Mouse (Mus musculus): ENCODE measurements around the gene Nav2. TPM values are rescaled to one million over a fixed set of nuclear protein-coding genes. Genes with fewer than 3 reads are reported as not detected.

Gene Nav2
- polyA plus RNA-seq, 1 experiment from 2014 or later, result 12.4 TPM

DNA sequence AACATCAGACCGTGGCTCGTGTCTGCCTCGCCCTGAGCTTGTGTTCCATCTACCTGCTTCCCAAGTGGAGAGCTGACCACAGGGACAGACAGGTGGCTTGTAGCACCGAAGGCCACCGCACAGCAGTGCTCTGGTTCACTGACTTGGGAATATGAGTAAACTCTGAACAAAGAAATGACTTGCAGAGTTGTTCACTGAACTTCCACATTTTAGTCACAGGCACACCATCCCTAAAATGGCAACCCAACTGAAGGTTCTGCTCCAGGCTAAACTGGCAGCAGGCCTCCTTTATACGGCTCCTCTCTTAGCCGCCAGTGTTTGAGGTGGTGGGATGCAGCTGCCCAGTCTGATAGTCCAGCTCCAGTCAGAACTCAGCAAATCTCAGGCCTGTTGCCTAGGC lies 343.9 kb downstream of the Nav2 start:
- Histone ChIP-seq H3K27me3 (peaks cover 30% of the 10 kb centered on the region), H3K4me1 (replicated peaks) (peaks cover 4% of the 10 kb centered on the region; the same call in 1 of the 2 replicates), H3K4me3 (replicated peaks) (no peak overlapping the region), H3K4me2 (no peak overlapping the region), H3K36me3 (no peaks in the 10 kb centered on the region), H3K27ac (no peak overlapping the region), H3K9ac (replicated peaks) (no peak overlapping the region), H3K9me3 (no peaks in the 10 kb centered on the region)
- ATAC-seq (ENCODE audit: insufficient number of reproducible peaks, insufficient read depth, low FRiP score, low TSS enrichment, low read depth), result no peak
- WGBS, result 90% methylated on average over 7 of the region's 7 CpGs

DNA sequence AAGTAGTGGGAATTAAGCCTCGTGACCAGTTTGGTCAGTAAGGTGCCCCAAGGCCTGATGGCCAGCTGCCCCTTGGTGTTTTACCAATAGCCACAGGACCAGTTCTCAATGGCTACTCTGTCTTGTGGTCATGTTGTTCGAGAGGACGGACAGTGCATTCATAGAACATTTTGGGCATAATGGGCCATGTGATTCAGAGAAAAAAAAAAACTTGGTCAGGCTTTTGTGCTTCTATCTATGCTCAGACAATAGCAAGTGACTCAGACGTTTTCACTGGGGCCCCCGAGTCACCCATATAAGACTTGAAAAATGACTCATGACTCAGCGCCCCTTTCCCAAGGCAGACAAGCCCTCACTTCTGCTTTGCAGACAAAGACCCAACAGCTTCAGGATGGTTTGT lies 344.4 kb downstream of the Nav2 start:
- 87% methylated on average over 6 of the region's 6 CpGs for WGBS
- Histone ChIP-seq H3K9me3 (no peaks in the 10 kb centered on the region), H3K4me2 (no peak overlapping the region), H3K9ac (replicated peaks) (no peak overlapping the region), H3K27ac (no peak overlapping the region), H3K4me1 (replicated peaks) (0 out of 2 replicates have a peak, but pooled peaks cover 4% of the 10 kb centered on the region), H3K27me3 (peaks cover 25% of the 10 kb centered on the region), H3K4me3 (replicated peaks) (no peak overlapping the region), H3K36me3 (no peaks in the 10 kb centered on the region)
- no peak for ATAC-seq (ENCODE audit: insufficient number of reproducible peaks, insufficient read depth, low FRiP score, low TSS enrichment, low read depth)

GRCm38 (mm10) chr7:49255053-49255452 lies 346.5 kb downstream of the Nav2 start:
- H3K4me1 ChIP-seq (replicated peaks), result 0 out of 2 replicates have a peak, but pooled peaks cover 4% of the 10 kb centered on the region
- ATAC-seq (ENCODE audit: insufficient number of reproducible peaks, insufficient read depth, low FRiP score, low TSS enrichment, low read depth), result no peak
- no peaks in the 10 kb centered on the region for H3K36me3 ChIP-seq
- H3K4me2 ChIP-seq, result no peak overlapping the region
- H3K4me3 ChIP-seq (replicated peaks), result no peak overlapping the region
- 95% methylated on average over 5 of the region's 5 CpGs for WGBS
- no peak overlapping the region for H3K9ac ChIP-seq (replicated peaks)
- H3K27ac ChIP-seq, result no peak overlapping the region
- no peaks in the 10 kb centered on the region for H3K9me3 ChIP-seq
- H3K27me3 ChIP-seq, result peaks cover 4% of the 10 kb centered on the region; the same call in 1 of the 2 replicates

DNA sequence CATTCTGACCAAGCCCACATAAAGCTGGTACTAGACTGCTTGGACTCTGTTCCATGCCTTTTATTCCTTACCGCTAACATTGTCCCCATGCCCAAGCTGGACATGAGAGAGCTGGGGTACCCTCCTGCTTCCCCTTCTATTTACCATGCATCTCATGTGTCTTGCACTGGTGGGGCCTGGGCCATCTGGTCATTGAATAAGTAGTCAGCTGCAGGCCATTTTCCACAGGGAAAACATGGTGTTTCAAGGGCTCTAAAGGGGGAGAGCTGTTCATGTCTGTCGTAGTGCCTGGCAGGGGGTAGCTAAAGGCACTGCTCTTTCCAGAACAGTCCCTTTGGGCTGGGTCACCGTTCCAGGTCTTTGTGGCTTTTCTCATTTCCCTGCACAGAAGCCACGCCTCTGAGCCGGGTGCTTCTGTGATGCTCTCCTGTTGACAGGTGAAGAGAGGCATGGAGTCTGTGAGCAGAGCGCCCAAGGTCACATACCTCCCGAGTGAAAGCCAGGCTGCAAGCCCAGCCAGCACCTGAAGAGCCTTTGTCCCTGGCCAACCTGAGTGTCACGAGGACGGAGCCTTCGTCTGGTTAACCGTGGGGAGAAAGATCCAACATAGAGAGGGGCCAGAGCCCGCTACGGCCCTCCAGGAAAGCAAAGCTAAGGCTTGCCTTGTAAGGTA lies 348.9 kb downstream of the Nav2 start:
- 82% methylated on average over 13 of the region's 13 CpGs for WGBS
- H3K27me3 ChIP-seq, result no peaks in the 10 kb centered on the region
- no peak overlapping the region for H3K27ac ChIP-seq
- no peaks in the 10 kb centered on the region for H3K36me3 ChIP-seq
- no peak for ATAC-seq (ENCODE audit: insufficient number of reproducible peaks, insufficient read depth, low FRiP score, low TSS enrichment, low read depth)
- H3K4me2 ChIP-seq, result no peak overlapping the region
- no peaks in the 10 kb centered on the region for H3K9me3 ChIP-seq
- H3K4me3 ChIP-seq (replicated peaks), result no peak overlapping the region
- H3K4me1 ChIP-seq (replicated peaks), result 0 out of 2 replicates have a peak, but pooled peaks cover 10% of the 10 kb centered on the region
- H3K9ac ChIP-seq (replicated peaks), result no peak overlapping the region

- Histone ChIP-seq H3K36me3 (no peaks in the 10 kb centered on the region), H3K27me3 (no peaks in the 10 kb centered on the region), H3K4me2 (no peak overlapping the region), H3K9me3 (no peaks in the 10 kb centered on the region), H3K4me3 (replicated peaks) (no peak overlapping the region), H3K27ac (no peak overlapping the region), H3K4me1 (replicated peaks) (0 out of 2 replicates have a peak, but pooled peaks cover 11% of the 10 kb centered on the region), H3K9ac (replicated peaks) (no peak overlapping the region)
- WGBS, result 79% methylated on average over 6 of the region's 6 CpGs
- ATAC-seq (ENCODE audit: insufficient number of reproducible peaks, insufficient read depth, low FRiP score, low TSS enrichment, low read depth), result no peak
Measured at GRCm38 (mm10) chr7:49258088-49258487, 349.6 kb downstream of the Nav2 start.

- no peaks in the 10 kb centered on the region for H3K9me3 ChIP-seq
- no peak overlapping the region for H3K27ac ChIP-seq
- 72% methylated on average over 13 of the region's 13 CpGs for WGBS
- H3K9ac ChIP-seq (replicated peaks), result no peak overlapping the region
- no peaks in the 10 kb centered on the region; the same call in 1 of the 2 replicates for H3K27me3 ChIP-seq
- H3K36me3 ChIP-seq, result no peaks in the 10 kb centered on the region
- ATAC-seq (ENCODE audit: insufficient number of reproducible peaks, insufficient read depth, low FRiP score, low TSS enrichment, low read depth), result no peak
- 0 out of 2 replicates have a peak, but pooled peaks cover 11% of the 10 kb centered on the region for H3K4me1 ChIP-seq (replicated peaks)
- no peak overlapping the region for H3K4me2 ChIP-seq
- H3K4me3 ChIP-seq (replicated peaks), result no peak overlapping the region
Measured at GRCm38 (mm10) chr7:49261941-49262511, 353.5 kb downstream of the Nav2 start.

GRCm38 (mm10) chr7:49266422-49266821 lies 357.9 kb downstream of the Nav2 start:
- no peaks in the 10 kb centered on the region for H3K9me3 ChIP-seq
- 82% methylated on average over 6 of the region's 6 CpGs for WGBS
- ATAC-seq (ENCODE audit: insufficient number of reproducible peaks, insufficient read depth, low FRiP score, low TSS enrichment, low read depth), result no peak

DNA sequence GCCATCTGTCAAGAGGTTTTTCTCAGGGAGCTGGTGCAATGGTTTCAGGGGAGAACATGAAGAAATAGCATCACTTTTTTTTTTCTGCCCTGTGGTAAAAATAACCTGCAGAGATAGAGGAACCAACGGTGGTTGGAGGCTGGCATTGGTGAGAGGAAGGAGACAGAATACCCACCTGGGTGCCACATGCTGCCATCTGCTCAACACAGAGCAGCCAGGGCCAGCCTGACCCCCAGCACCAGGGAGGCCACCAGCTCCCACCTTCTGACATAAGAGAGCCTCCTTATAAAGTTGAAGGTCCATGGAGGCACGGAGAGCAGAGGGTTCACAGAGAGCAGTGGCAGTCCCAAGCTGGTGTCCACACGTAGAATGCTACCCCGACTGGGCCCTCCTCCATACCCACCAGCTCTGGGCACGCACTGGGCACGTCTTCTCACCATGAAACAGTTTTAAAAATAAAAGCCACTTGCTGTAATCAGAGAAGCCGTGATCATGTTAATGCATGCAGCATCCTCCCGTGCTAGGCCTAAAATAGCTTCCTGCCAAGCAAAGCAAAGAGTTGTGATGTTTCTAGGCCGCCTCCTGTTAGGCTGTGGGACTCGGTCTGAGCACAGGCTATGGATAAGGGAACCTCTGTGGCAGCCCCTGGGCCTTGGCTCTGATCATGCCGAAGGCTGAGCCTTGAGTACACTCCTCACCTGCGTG lies 359.3 kb downstream of the Nav2 start:
- H3K4me1 ChIP-seq (replicated peaks), result peaks cover 2% of the 10 kb centered on the region; the same call in 1 of the 2 replicates
- no peak overlapping the region for H3K9ac ChIP-seq (replicated peaks)
- WGBS, result 84% methylated on average over 12 of the region's 12 CpGs
- H3K4me2 ChIP-seq, result no peak overlapping the region
- no peak for ATAC-seq (ENCODE audit: insufficient number of reproducible peaks, insufficient read depth, low FRiP score, low TSS enrichment, low read depth)
- H3K27me3 ChIP-seq, result peaks cover 3% of the 10 kb centered on the region; the same call in 1 of the 2 replicates
- no peak overlapping the region for H3K27ac ChIP-seq
- H3K9me3 ChIP-seq, result no peaks in the 10 kb centered on the region
- H3K4me3 ChIP-seq (replicated peaks), result no peak overlapping the region
- H3K36me3 ChIP-seq, result no peaks in the 10 kb centered on the region

More at GRCm38 (mm10) chr7:49266422-49266821, 357.9 kb downstream of the Nav2 start:
- 0 out of 2 replicates have a peak, but pooled peaks cover 4% of the 10 kb centered on the region for H3K4me1 ChIP-seq (replicated peaks)
- no peak overlapping the region for H3K27ac ChIP-seq
- no peak overlapping the region for H3K4me3 ChIP-seq (replicated peaks)
- peaks cover 3% of the 10 kb centered on the region; the same call in 1 of the 2 replicates for H3K27me3 ChIP-seq
- no peak overlapping the region for H3K9ac ChIP-seq (replicated peaks)
- H3K4me2 ChIP-seq, result no peak overlapping the region
- no peaks in the 10 kb centered on the region for H3K36me3 ChIP-seq

DNA sequence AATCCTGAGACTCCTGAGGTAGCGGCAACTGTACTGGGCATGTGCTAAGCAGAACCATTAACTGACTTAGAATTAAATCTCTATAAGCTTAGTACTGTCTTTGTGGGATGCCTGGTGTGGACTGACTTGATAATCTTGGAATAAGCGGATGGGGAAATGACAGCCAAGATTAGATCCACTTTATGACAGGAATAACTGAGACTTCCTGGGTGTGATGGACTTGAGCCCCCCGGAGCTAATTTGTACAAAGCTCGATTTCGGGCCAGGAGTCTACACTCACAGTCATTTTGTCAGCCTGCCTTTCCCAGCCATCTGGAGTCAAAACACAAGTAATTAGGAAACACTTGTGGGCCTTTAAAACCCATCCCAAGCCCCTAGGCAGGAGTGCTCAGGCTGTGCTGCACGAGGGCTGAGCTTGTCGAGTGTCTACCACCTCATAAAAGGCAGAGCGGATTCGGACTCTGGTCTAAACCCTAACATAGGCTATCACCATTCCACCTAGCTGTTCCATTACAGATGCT lies 359.9 kb downstream of the Nav2 start:
- H3K27ac ChIP-seq, result no peak overlapping the region
- WGBS, result 53% methylated on average over 9 of the region's 9 CpGs
- ATAC-seq (ENCODE audit: insufficient number of reproducible peaks, insufficient read depth, low FRiP score, low TSS enrichment, low read depth), result no peak

DNA sequence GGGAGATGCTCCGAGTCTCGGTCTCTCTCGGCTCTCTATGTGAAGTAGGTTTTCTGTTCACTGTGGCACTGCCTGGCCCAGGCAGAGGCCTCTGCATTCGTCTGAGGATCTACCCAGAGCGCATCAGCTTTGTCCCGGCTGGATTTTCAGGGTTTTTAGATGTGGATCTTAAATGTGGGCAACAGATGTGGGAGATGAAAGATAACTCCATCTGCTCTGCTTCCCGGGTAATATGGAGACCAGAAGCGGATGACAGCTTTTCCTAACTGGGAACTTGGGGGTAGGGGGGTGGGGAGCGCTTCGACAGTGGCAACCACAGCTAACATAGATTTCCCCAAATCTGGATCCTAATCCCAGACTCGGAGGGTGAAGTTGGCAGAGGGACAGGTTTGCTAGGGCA lies 362.3 kb downstream of the Nav2 start:
- no peak for ATAC-seq (ENCODE audit: insufficient number of reproducible peaks, insufficient read depth, low FRiP score, low TSS enrichment, low read depth)
- Histone ChIP-seq H3K9ac (replicated peaks) (no peak overlapping the region), H3K4me3 (replicated peaks) (no peak overlapping the region), H3K27ac (no peak overlapping the region), H3K4me1 (replicated peaks) (peaks cover 11% of the 10 kb centered on the region), H3K4me2 (no peak overlapping the region), H3K9me3 (no peaks in the 10 kb centered on the region), H3K27me3 (peaks cover 7% of the 10 kb centered on the region; the same call in 1 of the 2 replicates), H3K36me3 (no peaks in the 10 kb centered on the region)
- 65% methylated on average over 11 of the region's 11 CpGs for WGBS

More for the DNA sequence above, 359.9 kb downstream of the Nav2 start:
- H3K4me3 ChIP-seq (replicated peaks), result no peak overlapping the region
- H3K9me3 ChIP-seq, result no peaks in the 10 kb centered on the region
- no peak overlapping the region for H3K9ac ChIP-seq (replicated peaks)
- H3K27me3 ChIP-seq, result peaks cover 5% of the 10 kb centered on the region; the same call in 1 of the 2 replicates
- peaks cover 5% of the 10 kb centered on the region; the same call in 1 of the 2 replicates for H3K4me1 ChIP-seq (replicated peaks)
- H3K4me2 ChIP-seq, result no peak overlapping the region
- H3K36me3 ChIP-seq, result no peaks in the 10 kb centered on the region

Data from limb, embryonic 12.5 days (tissue).